Mouse (Mus musculus) T-helper 1 cell (primary cell): ENCODE data around the gene Ecm2.

Source experiments
- in situ Hi-C: fragments of 300-600 bp; cut with MboI, MseI; formaldehyde crosslinking; loops from one replicate; pipeline ENCODE4 v1.15.1; 2025; ENCODE audit warnings: high pct_unique_total_duplicates

The Ecm2 gene

GRCm38 (mm10) chr13:49505776-49506175 is 1.2 kb downstream of the Ecm2 start:
- in situ Hi-C loops = no loop called here

- in situ Hi-C loops = no loop called here
These were observed 2.6 kb downstream of the Ecm2 start for GRCm38 (mm10) chr13:49507176-49507575.

GRCm38 (mm10) chr13:49518761-49519160 is 14.2 kb downstream of the Ecm2 start:
- in situ Hi-C loops = no loop called here

GRCm38 (mm10) chr13:49526235-49526634 is 21.6 kb downstream of the Ecm2 start:
- in situ Hi-C loops = no loop called here

GRCm38 (mm10) chr13:49530636-49531035 is 26.0 kb downstream of the Ecm2 start:
- in situ Hi-C loops = no loop called here

GRCm38 (mm10) chr13:49536946-49537345 is 32.3 kb downstream of the Ecm2 start:
- in situ Hi-C loops = no loop called here

- in situ Hi-C loops = no loop called here
These were observed 34.1 kb downstream of the Ecm2 start for GRCm38 (mm10) chr13:49538693-49539092.

GRCm38 (mm10) chr13:49544279-49544678 is 39.7 kb downstream of the Ecm2 start, which contains the start of gene Aspn:
Gene Aspn, plus strand, starts transcription at chr13:49544443.
- in situ Hi-C loops = no loop called here

- in situ Hi-C loops = no loop called here
These were observed 41.0 kb downstream of the Ecm2 start for GRCm38 (mm10) chr13:49545646-49546045.

GRCm38 (mm10) chr13:49546517-49546916 is 41.9 kb downstream of the Ecm2 start:
- in situ Hi-C loops = no loop called here

- in situ Hi-C loops = no loop called here
These were observed 43.0 kb downstream of the Ecm2 start for GRCm38 (mm10) chr13:49547563-49548150.

GRCm38 (mm10) chr13:49549616-49550015 is 45.0 kb downstream of the Ecm2 start:
- in situ Hi-C loops = no loop called here

- in situ Hi-C loops = no loop called here
These were observed 49.9 kb downstream of the Ecm2 start for GRCm38 (mm10) chr13:49554519-49554918.

- in situ Hi-C loops = no loop called here
These were observed 51.6 kb downstream of the Ecm2 start for GRCm38 (mm10) chr13:49556203-49556602.

GRCm38 (mm10) chr13:49556924-49557323 is 52.3 kb downstream of the Ecm2 start:
- in situ Hi-C loops = no loop called here

- in situ Hi-C loops = no loop called here
These were observed 54.6 kb downstream of the Ecm2 start for GRCm38 (mm10) chr13:49559185-49559584.

GRCm38 (mm10) chr13:49560886-49561285 is 56.3 kb downstream of the Ecm2 start:
- in situ Hi-C loops = loop anchor here (10.0 kb wide), 1 partner anchor 74 kb away; no protein-coding TSS in a partner anchor

- in situ Hi-C loops = loop anchor here (10.0 kb wide), 1 partner anchor 70 kb away; no protein-coding TSS in a partner anchor
These were observed 59.7 kb downstream of the Ecm2 start for GRCm38 (mm10) chr13:49564347-49564746.

GRCm38 (mm10) chr13:49570371-49570770 is 65.8 kb downstream of the Ecm2 start:
- in situ Hi-C loops = no loop called here

- in situ Hi-C loops = no loop called here
These were observed 66.8 kb downstream of the Ecm2 start for GRCm38 (mm10) chr13:49571418-49571817.

- in situ Hi-C loops = no loop called here
These were observed 77.2 kb downstream of the Ecm2 start, which contains the start of gene Omd for GRCm38 (mm10) chr13:49581541-49582530. Gene Omd, plus strand, starts transcription at chr13:49582462.
